Mouse (Mus musculus): ENCODE results near the gene Rhd.
"Not testable (repeated sequence)": the region's sequence is repeated elsewhere in the genome, so short reads cannot be mapped to it uniquely, and the experiment has no call there.

Gene Rhd

GRCm38 (mm10) chr4:134863937-134864729 lies at the start of gene Rhd:
TSS of gene Rhd (plus strand) at chr4:134864536.
- no peak for DNase-seq (ENCODE audit: low spot score in 2 of 2)

- no peak for DNase-seq (ENCODE audit: low spot score in 2 of 2)
Measured at GRCm38 (mm10) chr4:134817706-134818105, 46.6 kb upstream of the Rhd start.

GRCm38 (mm10) chr4:134821061-134821460 lies 43.3 kb upstream of the Rhd start:
- DNase-seq (ENCODE audit: low spot score in 2 of 2), result no peak

- DNase-seq (ENCODE audit: low spot score in 2 of 2), result no peak
Measured at GRCm38 (mm10) chr4:134823560-134823959, 40.8 kb upstream of the Rhd start.

GRCm38 (mm10) chr4:134825864-134826263 lies 38.5 kb upstream of the Rhd start:
- not testable (repeated sequence) for DNase-seq (ENCODE audit: low spot score in 2 of 2)

GRCm38 (mm10) chr4:134826348-134826747 lies 38.0 kb upstream of the Rhd start:
- DNase-seq (ENCODE audit: low spot score in 2 of 2), result no peak

- no peak for DNase-seq (ENCODE audit: low spot score in 2 of 2)
Measured at GRCm38 (mm10) chr4:134827806-134828205, 36.5 kb upstream of the Rhd start.

- no peak for DNase-seq (ENCODE audit: low spot score in 2 of 2)
Measured at GRCm38 (mm10) chr4:134831934-134832333, 32.4 kb upstream of the Rhd start.

- no peak for DNase-seq (ENCODE audit: low spot score in 2 of 2)
Measured at GRCm38 (mm10) chr4:134835486-134835885, 28.9 kb upstream of the Rhd start.

GRCm38 (mm10) chr4:134838221-134838620 lies 26.1 kb upstream of the Rhd start:
- DNase-seq (ENCODE audit: low spot score in 2 of 2), result no peak

- not testable (repeated sequence) for DNase-seq (ENCODE audit: low spot score in 2 of 2)
Measured at GRCm38 (mm10) chr4:134838706-134839105, 25.6 kb upstream of the Rhd start.

- DNase-seq (ENCODE audit: low spot score in 2 of 2), result no peak
Measured at GRCm38 (mm10) chr4:134840231-134840630, 24.1 kb upstream of the Rhd start.

GRCm38 (mm10) chr4:134843566-134843965 lies 20.8 kb upstream of the Rhd start:
- no peak for DNase-seq (ENCODE audit: low spot score in 2 of 2)

- no peak for DNase-seq (ENCODE audit: low spot score in 2 of 2)
Measured at GRCm38 (mm10) chr4:134847587-134847986, 16.7 kb upstream of the Rhd start.

GRCm38 (mm10) chr4:134850551-134850950 lies 13.8 kb upstream of the Rhd start:
- DNase-seq (ENCODE audit: low spot score in 2 of 2), result no peak

- no peak for DNase-seq (ENCODE audit: low spot score in 2 of 2)
Measured at GRCm38 (mm10) chr4:134851236-134851635, 13.1 kb upstream of the Rhd start.

GRCm38 (mm10) chr4:134851876-134852275 lies 12.5 kb upstream of the Rhd start:
- DNase-seq (ENCODE audit: low spot score in 2 of 2), result no peak

GRCm38 (mm10) chr4:134852438-134853255 lies 11.7 kb upstream of the Rhd start:
- peak; percentile 59 to 61 for DNase-seq (ENCODE audit: low spot score in 2 of 2)

- DNase-seq (ENCODE audit: low spot score in 2 of 2), result peak; percentile 99
Measured at GRCm38 (mm10) chr4:134853259-134853636, 11.1 kb upstream of the Rhd start, which contains the start of gene Maco1. TSS of gene Maco1 (minus strand) at chr4:134853345.

GRCm38 (mm10) chr4:134853637-134854485 lies 10.5 kb upstream of the Rhd start:
- DNase-seq (ENCODE audit: low spot score in 2 of 2), result peak; percentile 96 to 97

GRCm38 (mm10) chr4:134855371-134855770 lies 9.0 kb upstream of the Rhd start:
- no peak for DNase-seq (ENCODE audit: low spot score in 2 of 2)

GRCm38 (mm10) chr4:134856056-134856455 lies 8.3 kb upstream of the Rhd start:
- no peak for DNase-seq (ENCODE audit: low spot score in 2 of 2)

All from right cerebral cortex, postnatal 10 days (tissue).